Mouse (Mus musculus) bone marrow, adult 2 months (tissue): Measurements from ENCODE around the gene Rps6ka1.

ENCODE experiments used
- CTCF ChIP-seq: fragments of 200-500 bp; IDR thresholded peaks from 2 replicates; pipeline ENCODE4 v1.5.1; 2011; ENCODE audit warnings: low read length, control low read depth; ENCODE audit not compliant: control insufficient read depth, insufficient read depth
- POLR2A ChIP-seq: fragments of 200-500 bp; IDR thresholded peaks from 2 replicates; pipeline ENCODE4 v1.6.1; 2011; ENCODE audit warnings: low read depth, mild to moderate bottlenecking, control low read depth, low read length, borderline replicate concordance; ENCODE audit not compliant: control insufficient read depth

GRCm38 (mm10) chr4:133846625-133847024 lies 41.0 kb downstream of the Rps6ka1 start:
- TF ChIP-seq CTCF (no peak), POLR2A (no peak)
